Mouse (Mus musculus) hindbrain, embryonic 12.5 days (tissue): Measurements from ENCODE around the gene St3gal4. TPM values are rescaled to one million over a fixed set of nuclear protein-coding genes. Genes with fewer than 3 reads are reported as not detected.
A peak's percentile ranks its signal among the peaks of the same experiment; 100 is the strongest.

Experiments used
- ATAC-seq: fragments of 200-750 bp; cut with Nextera tagmentation; 2 replicates; pipeline ENCODE4 v1.8.0; 2017; ENCODE audit warnings: moderate TSS enrichment; ENCODE audit not compliant: low FRiP score
- H3K27ac ChIP-seq: fragments of 300-500 bp; sonication (generic); 2 replicates; pipeline ENCODE4 v1.5.1; 2016; ENCODE audit warnings: mild to moderate bottlenecking
- H3K27me3 ChIP-seq: fragments of 300-500 bp; sonication (generic); 2 replicates; pipeline ENCODE4 v1.6.1; 2016; ENCODE audit warnings: mild to moderate bottlenecking
- H3K36me3 ChIP-seq: fragments of 300-500 bp; sonication (generic); 2 replicates; pipeline ENCODE4 v1.6.1; 2016; ENCODE audit warnings: mild to moderate bottlenecking
- H3K4me1 ChIP-seq: fragments of 300-500 bp; sonication (generic); 2 replicates; pipeline ENCODE4 v1.6.1; 2016
- H3K4me2 ChIP-seq: fragments of 300-500 bp; sonication (generic); replicated peaks from 2 replicates; pipeline ENCODE4 v1.6.1; 2016; ENCODE audit warnings: mild to moderate bottlenecking
- H3K4me3 ChIP-seq: fragments of 300-500 bp; sonication (generic); 2 replicates; pipeline ENCODE4 v1.5.1; 2016; ENCODE audit warnings: mild to moderate bottlenecking
- H3K9ac ChIP-seq: fragments of 300-500 bp; sonication (generic); 2 replicates; pipeline ENCODE4 v1.6.1; 2016; ENCODE audit warnings: mild to moderate bottlenecking, moderate library complexity
- H3K9me3 ChIP-seq: fragments of 300-500 bp; sonication (generic); replicated peaks from 2 replicates; pipeline ENCODE4 v1.6.1; 2016; ENCODE audit warnings: mild to moderate bottlenecking
- WGBS: fragments of 180-500 bp; shearing (Covaris S2); methylation state at CpG from one replicate; pipeline ENCODE4 v1.1.7; 2016; 5-methylcytosine and 5-hydroxymethylcytosine counted together
- polyA plus RNA-seq: library from polyadenylated mRNA; unstranded; fragments of >200 nt; fragmentation: Nextera tagmentation; extraction: Ambion mirVana; gene quantifications from 2 replicates; pipeline ENCODE4 v1.2.1, GENCODE M21; 2016

St3gal4 gene
- polyA plus RNA-seq, 1 experiment from 2014 or later: 15.6 TPM

- H3K9me3 ChIP-seq: no peaks in the 10 kb centered on the region
- H3K4me2 ChIP-seq: no peak overlapping the region
- H3K36me3 ChIP-seq: no peaks in the 10 kb centered on the region; the same call in 1 of the 2 replicates
- no peaks in the 10 kb centered on the region for H3K27me3 ChIP-seq
- H3K27ac ChIP-seq: no peak overlapping the region
- H3K4me1 ChIP-seq: no peaks in the 10 kb centered on the region
- no peak overlapping the region for H3K4me3 ChIP-seq
- no peak overlapping the region for H3K9ac ChIP-seq
- ATAC-seq: no peak
- WGBS: 54% methylated on average over 14 of the region's 14 CpGs
Measured at GRCm38 (mm10) chr9:35035074-35035473, 84.0 kb downstream of the St3gal4 start.

GRCm38 (mm10) chr9:35032457-35032856, 86.6 kb downstream of the St3gal4 start:
- Histone ChIP-seq H3K9ac (no peak overlapping the region), H3K4me1 (no peaks in the 10 kb centered on the region), H3K9me3 (no peaks in the 10 kb centered on the region), H3K27me3 (no peaks in the 10 kb centered on the region), H3K27ac (no peak overlapping the region), H3K36me3 (no peaks in the 10 kb centered on the region; the same call in 1 of the 2 replicates), H3K4me2 (no peak overlapping the region), H3K4me3 (no peak overlapping the region)
- ATAC-seq: no peak
- 60% methylated on average over 6 of the region's 6 CpGs for WGBS

- Histone ChIP-seq H3K4me2 (no peak overlapping the region), H3K27me3 (peaks cover 3% of the 10 kb centered on the region; the same call in 1 of the 2 replicates), H3K27ac (no peak overlapping the region), H3K4me1 (no peaks in the 10 kb centered on the region), H3K36me3 (no peaks in the 10 kb centered on the region; the same call in 1 of the 2 replicates), H3K4me3 (no peak overlapping the region), H3K9ac (no peak overlapping the region), H3K9me3 (no peaks in the 10 kb centered on the region)
- WGBS: 80% methylated on average over 5 of the region's 5 CpGs
- no peak for ATAC-seq
Measured at GRCm38 (mm10) chr9:35030823-35031222, 88.2 kb downstream of the St3gal4 start.

GRCm38 (mm10) chr9:35027382-35027997, 91.6 kb downstream of the St3gal4 start:
- Histone ChIP-seq H3K27me3 (peaks cover 9% of the 10 kb centered on the region; the same call in 1 of the 2 replicates), H3K9me3 (no peaks in the 10 kb centered on the region), H3K4me1 (peaks cover 15% of the 10 kb centered on the region), H3K9ac (no peak overlapping the region), H3K4me3 (no peak overlapping the region), H3K36me3 (no peaks in the 10 kb centered on the region), H3K27ac (no peak overlapping the region), H3K4me2 (no peak overlapping the region)
- 81% methylated on average over 6 of the region's 6 CpGs for WGBS
- no peak for ATAC-seq

GRCm38 (mm10) chr9:35026897-35027311, 92.2 kb downstream of the St3gal4 start:
- no peaks in the 10 kb centered on the region for H3K36me3 ChIP-seq
- WGBS: 66% methylated on average over 6 of the region's 6 CpGs
- no peak overlapping the region for H3K4me2 ChIP-seq
- no peak overlapping the region for H3K4me3 ChIP-seq
- no peak for ATAC-seq
- peaks cover 15% of the 10 kb centered on the region for H3K4me1 ChIP-seq
- H3K9ac ChIP-seq: no peak overlapping the region
- H3K27me3 ChIP-seq: peaks cover 9% of the 10 kb centered on the region; the same call in 1 of the 2 replicates
- no peak overlapping the region for H3K27ac ChIP-seq
- H3K9me3 ChIP-seq: no peaks in the 10 kb centered on the region

GRCm38 (mm10) chr9:35026311-35026710, 92.8 kb downstream of the St3gal4 start:
- ATAC-seq: no peak
- no peak overlapping the region for H3K4me2 ChIP-seq
- no peak overlapping the region for H3K27ac ChIP-seq
- H3K9me3 ChIP-seq: no peaks in the 10 kb centered on the region
- H3K4me1 ChIP-seq: peaks cover 15% of the 10 kb centered on the region
- H3K36me3 ChIP-seq: no peaks in the 10 kb centered on the region
- H3K9ac ChIP-seq: no peak overlapping the region
- no peak overlapping the region for H3K4me3 ChIP-seq
- H3K27me3 ChIP-seq: peaks cover 9% of the 10 kb centered on the region; the same call in 1 of the 2 replicates
- 76% methylated on average over 6 of the region's 6 CpGs for WGBS

GRCm38 (mm10) chr9:35024591-35025496, 94.2 kb downstream of the St3gal4 start:
- peak; percentile 61 for ATAC-seq
- peaks cover 15% of the 10 kb centered on the region for H3K4me1 ChIP-seq
- no peaks in the 10 kb centered on the region for H3K36me3 ChIP-seq
- H3K4me3 ChIP-seq: peak overlapping the region; percentile 32
- no peak overlapping the region for H3K27ac ChIP-seq
- WGBS: 3% methylated on average over 25 of the region's 25 CpGs
- H3K9ac ChIP-seq: peak overlapping the region; percentile 48; the same call in 1 of the 2 replicates
- H3K9me3 ChIP-seq: no peaks in the 10 kb centered on the region
- peaks cover 9% of the 10 kb centered on the region; the same call in 1 of the 2 replicates for H3K27me3 ChIP-seq
- peak overlapping the region; percentile 58 for H3K4me2 ChIP-seq

GRCm38 (mm10) chr9:35021744-35022143, 97.3 kb downstream of the St3gal4 start:
- no peak overlapping the region for H3K4me2 ChIP-seq
- no peaks in the 10 kb centered on the region for H3K9me3 ChIP-seq
- ATAC-seq: no peak
- H3K27me3 ChIP-seq: peaks cover 9% of the 10 kb centered on the region; the same call in 1 of the 2 replicates
- H3K4me1 ChIP-seq: peaks cover 27% of the 10 kb centered on the region
- no peak overlapping the region for H3K27ac ChIP-seq
- H3K36me3 ChIP-seq: no peaks in the 10 kb centered on the region
- no peak overlapping the region for H3K4me3 ChIP-seq
- 89% methylated on average over 1 of the region's 1 CpGs for WGBS
- H3K9ac ChIP-seq: no peak overlapping the region

- H3K4me1 ChIP-seq: peaks cover 21% of the 10 kb centered on the region
- no peaks in the 10 kb centered on the region for H3K9me3 ChIP-seq
- no peak for ATAC-seq
- H3K4me2 ChIP-seq: no peak overlapping the region
- no peak overlapping the region for H3K9ac ChIP-seq
- H3K27me3 ChIP-seq: no peaks in the 10 kb centered on the region
- 60% methylated on average over 11 of the region's 11 CpGs for WGBS
- no peaks in the 10 kb centered on the region for H3K36me3 ChIP-seq
- no peak overlapping the region for H3K27ac ChIP-seq
- H3K4me3 ChIP-seq: no peak overlapping the region
Measured at GRCm38 (mm10) chr9:35020015-35020653, 98.9 kb downstream of the St3gal4 start.

- H3K36me3 ChIP-seq: no peaks in the 10 kb centered on the region
- H3K4me1 ChIP-seq: peaks cover 14% of the 10 kb centered on the region
- H3K4me2 ChIP-seq: no peak overlapping the region
- peak; percentile 57; the same call in 1 of the 2 replicates for ATAC-seq
- H3K9ac ChIP-seq: no peak overlapping the region
- H3K27me3 ChIP-seq: no peaks in the 10 kb centered on the region
- WGBS: 13% methylated on average over 3 of the region's 3 CpGs
- no peaks in the 10 kb centered on the region for H3K9me3 ChIP-seq
- H3K4me3 ChIP-seq: no peak overlapping the region
- no peak overlapping the region for H3K27ac ChIP-seq
Measured at GRCm38 (mm10) chr9:35019372-35019771, 99.7 kb downstream of the St3gal4 start.

GRCm38 (mm10) chr9:35018056-35018455, 101.0 kb downstream of the St3gal4 start:
- H3K27me3 ChIP-seq: no peaks in the 10 kb centered on the region
- peak; percentile 32 for ATAC-seq
- H3K9ac ChIP-seq: no peak overlapping the region
- no peaks in the 10 kb centered on the region for H3K36me3 ChIP-seq
- 58% methylated on average over 5 of the region's 5 CpGs for WGBS
- no peaks in the 10 kb centered on the region for H3K9me3 ChIP-seq
- peak overlapping the region; percentile 21; the same call in 1 of the 2 replicates for H3K4me2 ChIP-seq
- no peak overlapping the region for H3K27ac ChIP-seq
- H3K4me3 ChIP-seq: no peak overlapping the region
- peaks cover 12% of the 10 kb centered on the region for H3K4me1 ChIP-seq

GRCm38 (mm10) chr9:35017563-35017962, 101.5 kb downstream of the St3gal4 start:
- H3K4me2 ChIP-seq: peak overlapping the region; percentile 21
- peak; percentile 67 for ATAC-seq

More at GRCm38 (mm10) chr9:35017563-35017962, 101.5 kb downstream of the St3gal4 start:
- Histone ChIP-seq H3K4me3 (no peak overlapping the region), H3K9ac (no peak overlapping the region), H3K27me3 (no peaks in the 10 kb centered on the region), H3K9me3 (no peaks in the 10 kb centered on the region), H3K36me3 (no peaks in the 10 kb centered on the region), H3K27ac (no peak overlapping the region), H3K4me1 (peaks cover 12% of the 10 kb centered on the region)
- WGBS: 25% methylated on average over 13 of the region's 13 CpGs
